Mouse (Mus musculus): ENCODE results near the gene Aldh6a1. TPM values are rescaled to one million over a fixed set of nuclear protein-coding genes. Genes with fewer than 3 reads are reported as not detected.

The Aldh6a1 gene
- total RNA-seq, 2 experiments from 2014 or later, result 32.1 to 34.1 TPM

Other genes starting within 250 kb of the Aldh6a1 start
- gene Elmsan1, start 232.1 kb downstream of the Aldh6a1 start, total RNA-seq (2021), result 10 to 100 TPM; 15.6 to 18.5 TPM
- 10 to 100 TPM; 65.1 to 68.1 TPM for gene Ptgr2, start 165.8 kb downstream of the Aldh6a1 start, total RNA-seq (2021)
- 10 to 100 TPM; 21.6 to 25.8 TPM for gene Zfp410, start 134.2 kb downstream of the Aldh6a1 start, total RNA-seq (2021)
- 10 to 100 TPM; 31.0 to 34.3 TPM for gene Coq6, start 89.3 kb downstream of the Aldh6a1 start, total RNA-seq (2021)
- under 1 TPM; 0.42 to 0.65 TPM for gene Fam161b, start 89.2 kb downstream of the Aldh6a1 start, total RNA-seq (2021)
- gene Entpd5, start 42.0 kb downstream of the Aldh6a1 start, total RNA-seq (2021), result 1 to 10 TPM; 8.0 to 9.7 TPM
- gene Bbof1, start 41.9 kb downstream of the Aldh6a1 start, total RNA-seq (2021), result 1 to 10 TPM in 1 of 2 experiments, under 1 TPM in 1; 0.85 to 1.0 TPM
- 1 to 10 TPM; 5.9 to 6.8 TPM for gene Rnf113a2, start 33.8 kb downstream of the Aldh6a1 start, total RNA-seq (2021)
- gene Lin52, start 418 bp upstream of the Aldh6a1 start, total RNA-seq (2021), result 1 to 10 TPM; 4.9 to 5.6 TPM
- gene Vsx2, start 118.8 kb upstream of the Aldh6a1 start, total RNA-seq (2021), result under 1 TPM in 1 of 2 experiments, not detected in 1; 0.07 TPM
- gene Abcd4, start 166.4 kb upstream of the Aldh6a1 start, total RNA-seq (2021), result 1 to 10 TPM; 4.4 to 5.2 TPM
- gene Vrtn, start 190.0 kb upstream of the Aldh6a1 start, total RNA-seq (2021), result not detected
- gene Syndig1l, start 247.8 kb upstream of the Aldh6a1 start, total RNA-seq (2021), result not detected

Measured in gastrocnemius, postnatal 10 days (tissue).